Mouse (Mus musculus): Measurements from ENCODE around the gene Nol4l.

Nol4l gene

DNA sequence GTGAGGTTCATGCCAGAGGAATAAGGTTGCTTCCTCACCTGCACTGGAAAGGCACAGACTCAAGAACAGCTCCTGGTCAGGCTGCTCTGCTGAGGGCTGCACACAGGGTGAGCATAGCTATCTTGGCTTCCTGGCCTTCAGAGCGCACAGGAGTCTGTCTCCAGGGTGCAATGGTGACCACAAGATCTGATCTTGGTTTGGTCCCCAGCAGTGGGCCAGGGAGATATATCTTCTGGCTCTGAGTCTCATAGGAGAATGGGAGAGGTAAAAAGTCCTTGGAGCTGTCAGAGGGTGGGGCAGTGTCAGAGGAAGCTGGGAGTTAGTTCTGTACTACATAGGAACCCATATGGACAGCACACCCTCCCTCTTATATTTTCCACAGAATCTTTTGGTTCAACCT lies 50.3 kb downstream of the Nol4l start:
- no peak for DNase-seq

DNA sequence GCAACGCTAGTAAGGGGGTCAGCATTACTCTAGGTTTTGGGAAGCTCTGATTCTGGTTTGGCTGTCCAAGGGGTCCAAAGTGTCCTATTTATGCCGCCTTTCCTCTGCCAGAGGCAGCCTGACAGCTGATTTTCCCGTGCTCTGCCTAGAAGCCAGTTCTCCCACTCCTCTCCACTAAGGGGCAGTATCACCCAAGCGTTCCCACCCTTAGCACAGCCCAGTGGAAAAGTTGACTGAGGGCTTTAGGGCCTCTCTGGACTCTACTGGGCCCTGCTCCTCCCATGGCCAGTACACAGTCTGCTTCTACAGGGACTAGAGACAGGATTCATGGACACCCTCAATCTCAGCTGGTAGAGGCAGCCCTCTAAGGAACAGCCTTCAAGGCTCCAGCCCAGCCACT lies 51.2 kb downstream of the Nol4l start:
- peak; percentile 70 for DNase-seq

DNA sequence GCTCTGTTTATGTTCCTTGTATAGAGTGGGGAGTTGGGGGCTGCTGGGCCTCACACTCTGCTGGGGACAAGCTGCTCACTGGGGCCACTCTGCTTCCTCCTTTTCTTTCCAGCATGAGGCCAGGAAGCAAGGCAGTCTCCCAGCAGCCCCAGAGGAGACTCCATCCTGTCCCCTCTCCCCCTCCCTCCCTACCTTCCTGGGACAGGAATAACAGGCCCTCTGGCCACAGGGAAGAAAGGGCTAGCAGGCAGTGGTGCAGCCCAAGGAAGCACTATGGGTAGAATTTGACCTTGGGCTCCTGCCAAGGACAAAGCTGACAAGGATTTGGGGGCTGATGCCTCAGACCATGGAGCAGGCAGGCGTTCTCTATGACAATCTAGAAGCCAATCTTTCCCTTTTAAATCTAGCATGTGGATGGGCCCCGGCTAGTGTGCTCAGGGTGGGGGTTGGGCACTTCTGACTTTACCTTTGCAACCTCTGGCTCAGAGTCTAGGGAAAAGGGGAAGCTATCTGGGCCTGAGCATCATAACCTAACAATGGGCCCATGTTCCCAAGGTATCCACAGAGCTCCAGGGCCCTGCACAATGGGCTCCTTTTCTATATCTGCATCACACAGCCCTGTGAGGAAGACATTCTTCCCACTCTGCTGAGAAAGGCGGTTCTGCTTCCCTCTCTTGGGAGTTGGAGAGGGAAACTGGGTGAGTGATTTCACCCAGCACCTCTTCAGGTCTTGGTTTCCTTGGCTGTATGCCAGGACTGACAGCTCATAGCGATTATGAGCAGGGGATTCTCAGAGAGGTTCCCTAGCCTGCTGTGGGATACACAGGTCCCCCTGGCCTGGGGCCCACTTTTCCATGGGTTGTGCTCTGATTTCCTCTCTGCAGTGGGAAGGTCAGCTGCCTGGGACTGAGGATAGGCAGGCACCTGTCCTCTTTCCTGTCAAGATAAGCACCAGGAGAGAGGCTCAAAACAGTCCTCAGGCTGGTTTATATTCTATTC lies 54.4 kb downstream of the Nol4l start:
- no peak for DNase-seq

DNA sequence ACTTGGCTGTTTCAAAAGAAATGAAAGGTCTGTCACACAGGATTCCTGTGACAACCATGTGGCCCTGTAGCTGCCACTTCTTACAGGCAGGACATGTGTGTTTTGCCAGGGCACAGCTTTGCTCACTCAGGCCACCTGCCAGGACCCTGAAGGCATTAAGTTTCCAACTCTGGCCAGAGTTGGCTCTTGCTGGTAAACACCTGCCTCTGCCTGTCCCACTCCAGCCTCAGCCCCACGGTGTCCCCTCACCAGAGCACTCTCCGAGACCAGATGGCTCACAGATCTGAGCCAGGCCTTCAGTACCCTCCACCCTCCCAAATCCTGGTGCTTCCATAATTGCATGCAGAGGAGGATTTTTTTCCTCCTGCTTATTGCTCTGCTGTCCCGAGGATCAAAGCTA lies 58.8 kb downstream of the Nol4l start:
- no peak for DNase-seq

DNA sequence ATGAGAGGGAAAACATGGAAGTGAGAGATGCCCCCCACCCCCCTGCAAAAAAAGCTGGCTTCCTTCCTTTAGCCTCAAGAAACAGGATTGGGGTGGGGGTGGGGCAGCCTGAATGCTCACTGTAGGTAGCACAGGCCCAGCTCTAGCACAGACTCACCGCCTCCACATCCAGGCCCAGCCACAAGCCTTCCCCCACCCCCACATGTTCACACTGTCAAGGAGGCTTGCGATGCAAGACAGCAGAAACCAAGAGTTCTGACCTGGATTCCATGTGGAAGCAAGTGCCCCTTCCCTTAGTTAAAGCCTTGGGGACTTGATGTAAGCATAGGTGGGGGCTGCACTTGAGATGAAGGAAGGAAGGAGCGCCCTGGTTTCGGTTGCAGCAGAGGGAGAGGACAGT lies 60.0 kb downstream of the Nol4l start:
- no peak for DNase-seq

DNA sequence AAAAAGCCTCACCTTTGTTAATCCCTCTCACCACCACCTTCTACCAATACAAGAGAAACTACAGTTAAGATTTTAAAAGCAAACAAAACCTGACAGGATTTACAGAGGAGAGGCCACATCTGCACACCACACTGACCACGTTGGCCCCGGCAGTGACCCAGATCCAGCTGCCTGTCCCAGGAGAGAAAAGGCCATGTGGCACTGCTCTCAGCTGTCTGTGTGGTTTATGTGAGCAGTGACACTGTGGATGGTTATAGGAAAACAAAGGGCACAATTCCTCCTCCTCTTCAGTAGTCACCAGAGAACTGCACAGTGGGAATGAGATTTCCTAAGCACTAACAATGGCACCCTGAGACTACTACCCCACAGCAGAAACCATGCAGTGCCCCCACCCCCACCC lies 60.5 kb downstream of the Nol4l start:
- no peak for DNase-seq

DNA sequence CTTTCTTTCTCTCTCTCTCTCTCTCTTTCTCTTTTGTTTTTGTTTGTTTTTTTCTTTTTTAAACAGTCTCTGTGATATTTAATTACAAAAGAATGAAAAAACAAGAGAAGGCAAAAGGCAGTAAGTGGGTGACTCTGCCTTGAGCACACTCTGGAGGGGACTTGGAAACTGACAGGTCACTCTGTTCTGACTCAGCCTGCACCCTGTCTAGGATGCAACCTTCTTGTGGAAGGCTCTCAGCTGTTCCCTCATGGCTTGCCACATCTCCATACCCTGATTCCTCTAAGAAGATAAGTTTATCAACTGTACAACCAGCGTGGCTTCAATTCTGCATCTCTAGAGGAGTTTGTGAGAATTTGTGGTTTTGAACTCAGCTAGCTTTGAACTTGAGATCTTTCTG lies 62.4 kb downstream of the Nol4l start:
- DNase-seq, result no peak

DNA sequence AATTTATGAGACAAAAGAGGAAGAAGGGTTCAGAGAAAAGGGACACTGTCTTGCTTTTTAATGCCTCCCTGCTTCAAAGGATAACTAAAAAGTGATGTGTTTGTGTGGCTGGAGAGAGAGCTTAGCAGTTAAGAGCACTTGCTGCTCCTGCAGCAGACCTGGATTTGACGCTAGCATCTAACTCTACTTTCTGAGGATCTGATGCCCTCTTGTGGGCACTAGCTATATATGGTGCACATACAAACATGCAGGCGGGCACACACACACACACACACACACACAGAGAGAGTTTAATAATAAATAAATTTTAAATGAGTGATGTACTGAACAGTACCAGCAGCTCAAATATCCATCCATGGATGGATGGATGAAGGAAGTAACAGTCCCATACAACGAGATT lies 66.5 kb downstream of the Nol4l start:
- DNase-seq, result no peak

DNA sequence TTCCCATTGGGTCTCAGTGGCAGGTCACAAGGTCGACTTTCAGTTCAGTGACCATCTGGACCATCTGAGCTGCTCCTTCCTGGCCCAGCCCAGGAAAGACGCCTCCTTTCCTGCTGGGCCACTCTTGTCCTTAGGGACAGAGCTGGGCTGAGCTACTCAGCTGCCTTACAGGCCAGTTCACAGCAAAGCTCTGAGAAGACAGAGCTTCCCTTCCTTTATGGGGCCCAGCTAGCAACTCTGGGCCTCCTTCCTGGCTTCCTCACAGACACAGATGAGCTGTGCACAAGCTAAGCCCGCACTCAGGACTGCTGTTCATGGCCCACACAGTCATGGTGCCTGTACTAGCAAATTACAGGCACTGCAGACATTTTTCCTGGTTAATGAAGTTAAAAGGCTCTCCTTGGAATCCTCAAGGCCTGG lies 71.7 kb downstream of the Nol4l start:
- DNase-seq, result no peak

DNA sequence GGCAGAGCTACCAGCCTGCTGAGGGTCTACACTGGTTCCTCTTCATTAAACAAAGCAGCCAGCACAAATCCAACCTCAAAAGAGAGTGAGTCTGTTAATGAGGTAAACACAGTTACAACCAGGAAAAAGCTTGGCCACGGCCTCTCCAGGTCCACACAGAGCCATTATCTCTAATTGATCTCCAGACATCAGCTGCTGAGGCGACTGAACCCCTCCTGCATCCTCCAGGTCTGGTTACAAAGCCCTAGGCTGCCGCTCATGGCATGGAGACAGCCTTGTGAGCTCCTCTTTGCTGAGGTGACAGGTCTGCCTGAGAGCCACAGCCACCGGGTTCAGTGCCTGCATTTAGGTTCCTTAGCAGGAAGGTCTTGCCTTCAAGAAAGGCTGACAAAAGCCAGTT lies 72.3 kb downstream of the Nol4l start:
- no peak for DNase-seq

DNA sequence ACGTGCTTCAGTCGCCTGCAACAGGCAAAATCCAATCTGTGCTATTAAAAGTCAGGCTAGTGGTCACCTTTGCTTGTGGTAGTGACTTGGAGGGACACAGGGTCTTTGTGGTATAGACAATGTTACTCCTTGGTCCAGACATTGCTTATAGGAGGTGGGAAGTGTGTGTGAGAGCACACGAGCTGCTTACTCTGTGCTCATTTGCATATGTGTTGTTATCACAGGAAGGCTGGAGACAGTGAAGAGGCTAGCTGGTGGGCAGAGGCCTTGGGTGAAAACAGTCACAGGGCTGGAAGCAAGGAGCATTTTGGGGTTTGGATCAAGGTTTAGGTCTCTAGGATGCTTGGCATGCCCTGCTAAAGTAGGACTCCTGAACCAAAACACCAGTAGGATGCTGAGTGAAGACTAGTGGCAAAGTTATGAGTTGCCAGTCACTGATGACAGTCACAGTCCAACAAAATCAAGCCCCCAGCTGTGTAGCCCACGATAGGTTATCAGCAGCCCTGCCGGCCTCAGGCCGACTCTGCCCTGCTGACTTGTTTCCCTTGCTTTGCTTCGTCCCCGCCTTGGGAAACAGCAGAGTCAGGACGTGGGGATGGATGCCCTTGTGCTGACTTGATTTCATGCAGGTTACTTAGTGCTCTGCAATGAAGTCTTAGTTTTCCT lies 74.8 kb downstream of the Nol4l start:
- no peak for DNase-seq

DNA sequence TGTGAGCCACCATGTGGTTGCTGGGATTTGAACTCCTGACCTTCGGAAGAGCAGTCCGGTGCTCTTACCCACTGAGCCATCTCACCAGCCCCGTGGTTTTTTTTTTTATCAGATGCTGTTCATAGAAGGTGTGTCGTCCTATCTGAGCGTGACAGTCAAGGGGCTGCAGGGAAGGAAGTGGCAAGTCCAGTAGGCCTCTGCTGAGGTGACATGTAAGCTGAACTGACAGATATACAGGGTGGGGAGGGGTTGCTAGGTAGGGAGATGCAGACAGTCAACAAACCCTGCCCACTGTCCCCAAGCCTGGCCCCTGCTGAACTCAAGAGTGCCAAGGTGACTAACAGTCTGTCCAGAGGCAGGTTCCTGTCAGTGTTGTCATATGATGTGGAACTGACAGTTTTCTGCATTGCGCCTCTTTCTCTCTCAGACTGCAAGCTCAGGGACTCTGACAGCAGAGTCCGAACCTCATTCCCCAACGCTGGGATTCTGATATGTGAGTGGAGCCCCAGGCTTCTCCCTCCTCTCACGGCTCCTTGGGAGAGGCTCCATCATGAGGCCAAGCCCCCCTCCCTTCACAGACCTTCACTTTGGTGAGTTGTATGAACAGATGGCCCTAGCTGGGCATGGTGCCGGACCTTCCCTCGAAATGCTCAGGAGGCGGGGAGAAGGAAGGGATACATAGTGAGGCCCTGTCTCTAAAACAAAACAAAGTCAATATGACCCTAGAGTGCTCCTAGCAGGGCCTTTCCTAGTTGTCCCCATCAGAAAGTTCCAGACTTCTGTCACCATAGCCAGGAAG lies 75.6 kb downstream of the Nol4l start:
- no peak for DNase-seq

DNA sequence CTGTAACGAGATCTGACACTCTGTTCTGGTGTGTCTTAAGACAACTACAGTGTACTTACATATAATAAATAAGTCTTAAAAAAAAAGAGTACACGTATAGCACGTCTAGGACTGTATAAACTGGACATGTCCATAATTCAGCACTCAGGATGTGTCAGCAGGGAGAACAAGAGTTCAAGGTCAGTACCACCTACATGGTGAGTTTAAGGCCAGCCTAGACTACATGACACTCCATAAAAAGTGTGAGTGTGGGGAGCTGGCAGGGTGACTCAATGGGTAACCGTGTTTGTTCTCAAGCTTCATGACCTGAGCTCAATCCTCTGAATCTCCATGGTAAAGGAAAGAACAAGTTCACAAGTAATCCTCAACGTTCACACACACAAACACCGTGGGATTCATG lies 81.3 kb downstream of the Nol4l start:
- no peak for DNase-seq

DNA sequence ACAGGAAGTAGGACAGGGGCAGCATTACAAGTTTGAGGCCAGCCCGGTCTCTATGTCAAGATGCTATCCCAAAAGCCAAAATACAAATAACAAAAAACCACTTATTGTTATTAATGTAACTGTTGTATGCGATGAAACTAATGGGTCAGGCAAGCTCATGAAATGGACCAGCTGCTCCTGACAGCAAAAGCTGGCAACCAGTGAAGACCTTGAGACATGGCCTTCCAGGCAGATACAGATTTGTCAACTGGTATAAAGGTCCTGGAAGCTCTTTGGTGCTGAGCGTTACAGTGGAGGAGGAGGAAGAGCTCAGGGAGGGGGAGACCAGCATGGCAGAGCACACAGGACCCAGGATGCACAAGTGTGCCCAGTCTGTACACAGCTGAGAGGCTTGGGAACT lies 82.1 kb downstream of the Nol4l start:
- no peak for DNase-seq

DNA sequence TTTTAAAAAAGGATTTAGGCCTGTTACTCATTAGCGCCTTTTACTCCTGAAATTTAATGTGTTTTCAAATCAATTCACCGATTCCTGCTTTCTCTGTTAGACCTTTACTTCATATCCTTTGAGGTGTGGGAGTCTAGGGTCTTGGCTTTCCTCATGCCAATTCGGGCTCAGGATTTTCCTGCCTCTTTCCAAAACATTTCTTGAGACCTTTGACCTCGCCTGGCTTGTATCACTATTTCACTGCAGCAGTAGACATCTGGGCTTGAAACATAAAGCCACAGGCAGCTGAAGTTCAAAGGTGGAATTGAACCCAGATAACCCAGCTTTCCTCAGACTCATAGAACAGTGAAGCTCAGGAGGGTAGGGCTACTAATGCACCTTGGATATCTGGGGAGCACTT lies 83.3 kb downstream of the Nol4l start:
- DNase-seq, result no peak

DNA sequence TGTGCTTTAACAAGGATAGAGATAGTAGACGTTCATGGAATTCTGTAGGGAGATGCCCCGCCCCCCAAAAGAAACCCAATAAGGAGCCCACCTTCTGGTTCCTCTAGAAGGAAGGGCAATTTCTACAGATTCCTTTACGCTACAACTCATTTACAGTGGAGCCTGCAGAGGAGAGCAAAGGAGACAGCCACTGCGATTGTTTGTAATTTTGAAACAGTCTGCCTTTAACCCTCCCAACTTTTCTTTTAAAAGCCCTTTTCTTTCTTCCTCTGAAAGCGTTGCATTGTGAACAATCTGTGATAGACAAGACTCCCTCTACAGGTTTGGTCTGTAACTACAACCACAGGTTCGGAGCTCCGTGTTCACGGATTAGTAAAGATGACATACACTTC lies 83.8 kb downstream of the Nol4l start:
- peak; percentile 34 for DNase-seq

DNA sequence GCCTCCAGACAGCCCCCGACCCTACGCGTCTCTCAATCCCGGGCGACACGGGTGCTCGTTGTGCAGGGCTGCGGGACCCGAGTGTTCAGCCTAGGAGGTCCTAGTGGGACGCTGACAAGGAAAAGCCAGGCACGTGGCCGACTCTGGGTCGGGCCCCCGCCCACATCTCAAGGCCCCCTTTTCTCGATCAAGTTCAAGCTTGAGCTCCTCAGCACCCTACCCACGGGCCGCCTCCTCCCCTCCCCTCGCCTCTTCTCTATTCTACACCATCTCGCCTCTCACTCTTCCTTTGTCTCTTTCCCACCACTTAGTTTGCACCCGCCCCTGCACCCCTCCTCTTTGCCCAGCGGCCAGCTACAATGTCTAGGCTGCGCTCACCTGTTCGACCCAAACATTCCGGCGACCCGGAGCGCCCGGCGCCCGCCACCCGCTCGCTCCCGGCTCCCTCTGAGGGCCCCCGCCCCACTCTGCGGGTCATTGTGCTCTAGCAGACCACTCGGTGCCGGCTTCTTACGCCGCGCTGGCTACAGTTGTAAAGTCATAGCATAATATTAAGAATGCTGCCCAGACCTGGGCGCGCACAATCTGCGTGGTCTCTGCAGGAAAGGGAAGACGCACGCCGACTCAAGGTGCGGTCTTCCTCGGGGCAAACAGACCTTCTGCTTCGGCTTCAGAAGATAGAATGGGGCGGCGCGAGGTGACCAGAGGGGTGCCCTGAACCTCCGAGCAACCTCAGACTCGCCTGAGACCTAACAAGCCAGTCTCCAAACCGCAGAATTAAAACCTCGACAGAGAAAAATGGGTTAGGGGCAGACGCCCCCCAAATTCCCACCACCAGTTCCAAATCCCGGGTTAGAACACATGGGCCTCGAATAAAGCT lies 84.4 kb downstream of the Nol4l start:
- peak; percentile 42 for DNase-seq

DNA sequence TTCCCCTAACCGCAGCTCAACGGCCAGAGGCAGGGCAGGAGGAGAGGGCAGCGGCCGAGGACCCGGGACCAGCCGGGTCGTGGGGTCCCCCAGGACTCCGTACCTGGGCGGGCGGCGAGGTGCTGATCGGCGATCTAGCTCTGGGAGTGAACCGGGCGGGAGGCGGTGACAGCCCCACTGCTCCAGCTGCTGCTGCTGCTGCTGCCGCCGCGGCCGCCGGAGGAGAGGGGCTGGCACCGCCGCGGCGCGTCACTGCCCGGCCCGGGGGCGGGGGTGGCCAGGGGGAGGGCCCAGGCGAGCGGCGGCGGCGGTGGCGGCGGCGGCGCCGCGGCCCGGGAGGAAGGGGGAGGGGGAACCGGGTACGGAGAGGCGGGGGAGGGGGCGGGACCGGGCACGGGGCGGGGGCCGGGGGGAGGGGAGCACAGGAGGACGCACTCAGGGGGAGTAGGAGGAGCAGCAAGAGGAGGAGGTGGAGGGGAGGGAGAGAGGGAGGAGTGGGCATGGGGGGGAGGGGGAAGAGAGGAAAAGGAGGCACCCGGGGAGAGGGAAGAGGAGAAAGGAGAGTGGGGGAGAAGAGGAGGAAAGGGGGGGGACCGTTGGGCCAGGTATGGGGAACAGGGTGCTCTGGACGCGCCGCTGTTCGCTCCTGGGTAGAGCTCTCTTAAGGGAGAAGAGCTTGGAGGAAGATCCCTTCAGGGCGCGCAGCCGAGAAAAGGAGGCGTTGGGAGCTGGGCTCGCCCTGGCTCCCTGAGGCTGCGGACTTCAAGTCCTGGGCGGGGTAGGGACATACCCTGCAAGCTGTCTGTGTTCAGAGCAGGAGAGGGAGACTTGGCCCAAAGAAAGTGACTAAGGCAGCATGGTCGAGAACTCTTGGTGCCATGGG lies 85.3 kb downstream of the Nol4l start:
- peak; percentile 77 for DNase-seq

DNA sequence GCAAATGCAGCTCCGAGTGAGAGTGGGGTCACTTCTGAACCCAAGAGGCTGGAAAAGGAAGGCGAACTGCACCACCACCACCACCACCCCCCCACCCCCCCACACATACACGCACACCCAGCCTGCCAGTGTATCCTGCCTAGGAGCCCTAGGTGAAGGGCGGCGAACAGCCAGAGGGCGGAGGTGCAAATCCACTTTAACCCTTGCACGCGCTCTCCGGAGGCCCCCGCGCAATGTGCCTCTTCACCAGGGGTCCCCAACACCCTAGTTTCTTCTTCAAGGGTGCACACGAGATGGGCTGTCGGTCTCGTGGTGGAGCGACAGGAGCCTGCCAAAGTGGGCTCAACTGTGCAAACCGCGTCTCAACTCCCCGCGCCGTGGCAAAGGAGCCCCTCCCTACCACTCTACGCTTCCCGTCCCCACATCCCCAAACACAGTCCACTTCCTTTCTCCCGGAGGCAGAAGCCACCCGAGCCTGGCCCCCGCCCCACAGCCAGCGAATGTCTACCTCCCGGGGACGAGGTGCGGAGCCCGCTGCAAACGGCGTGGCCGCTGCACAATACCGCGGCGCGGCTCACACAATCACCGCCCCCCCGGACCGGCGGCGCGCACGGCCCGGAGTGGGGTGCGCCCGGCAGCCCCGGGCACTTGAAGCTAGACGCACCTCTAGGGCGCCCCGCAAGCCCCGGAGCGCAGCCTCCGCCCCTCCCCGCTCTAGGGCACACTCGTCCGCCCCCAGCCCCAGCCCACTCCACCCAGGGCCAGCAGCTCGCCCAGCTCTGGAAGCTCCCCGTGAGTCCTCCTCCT lies 86.1 kb downstream of the Nol4l start:
- peak; percentile 49 for DNase-seq

DNA sequence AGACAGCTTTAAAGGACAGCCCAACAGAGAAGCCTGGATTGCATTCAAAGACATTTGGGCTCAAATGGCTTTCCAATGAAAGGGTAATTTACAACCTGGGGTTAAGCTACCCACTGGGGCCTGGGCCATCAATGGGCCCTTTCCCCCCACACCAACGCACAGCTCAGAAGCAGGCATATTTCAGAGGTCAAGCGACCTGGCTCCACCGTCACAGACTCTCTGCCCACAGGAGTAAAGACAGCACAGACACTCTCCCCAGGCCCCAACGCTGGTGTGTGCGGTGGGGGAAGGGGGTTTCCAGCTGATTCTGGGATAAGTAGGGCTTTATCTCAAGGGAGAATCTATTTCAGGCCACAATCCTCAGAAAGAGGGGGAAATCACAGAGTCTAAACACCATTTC lies 87.1 kb downstream of the Nol4l start:
- DNase-seq, result no peak

DNA sequence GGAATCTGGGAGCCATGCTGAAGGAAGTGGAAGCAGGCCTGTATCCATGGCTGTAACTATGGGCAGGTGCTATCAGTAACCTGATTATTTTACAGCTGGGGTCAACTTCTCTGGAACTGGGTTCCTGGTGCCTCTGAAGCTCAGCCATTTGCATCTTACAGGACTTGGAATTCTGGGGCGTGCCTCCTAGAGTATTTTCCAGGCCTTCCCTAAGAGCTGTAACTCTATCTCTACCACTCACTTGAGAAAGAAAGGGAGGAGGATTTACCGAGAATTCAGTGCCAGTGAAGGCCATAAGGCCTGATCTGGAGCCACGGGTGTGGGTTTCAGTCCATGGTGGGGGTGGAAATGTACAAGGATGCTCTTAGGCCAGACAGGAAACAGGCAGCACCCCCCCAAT lies 88.5 kb downstream of the Nol4l start:
- no peak for DNase-seq

Measured in right cerebral cortex, postnatal 4 days (tissue).